Mouse (Mus musculus) forebrain, embryonic 12.5 days (tissue): ENCODE results near the gene Sspn. TPM values are rescaled to one million over a fixed set of nuclear protein-coding genes. Genes with fewer than 3 reads are reported as not detected.

Source experiments
- ATAC-seq: fragments of 200-750 bp; cut with Nextera tagmentation; 2 replicates; pipeline ENCODE4 v1.8.0; 2017; ENCODE audit warnings: moderate TSS enrichment; ENCODE audit not compliant: low FRiP score
- H3K27ac ChIP-seq: fragments of 300-500 bp; sonication (generic); 2 replicates; pipeline ENCODE4 v1.5.1; 2016; ENCODE audit warnings: mild to moderate bottlenecking
- H3K27me3 ChIP-seq: fragments of 300-500 bp; sonication (generic); 2 replicates; pipeline ENCODE4 v1.6.1; 2016; ENCODE audit warnings: mild to moderate bottlenecking
- H3K36me3 ChIP-seq: fragments of 300-500 bp; sonication (generic); replicated peaks from 2 replicates; pipeline ENCODE4 v1.6.1; 2016; ENCODE audit warnings: mild to moderate bottlenecking
- H3K4me1 ChIP-seq: fragments of 300-500 bp; sonication (generic); 2 replicates; pipeline ENCODE4 v1.6.1; 2016
- H3K4me2 ChIP-seq: fragments of 300-500 bp; sonication (generic); 2 replicates; pipeline ENCODE4 v1.6.1; 2016; ENCODE audit warnings: mild to moderate bottlenecking, moderate library complexity
- H3K4me3 ChIP-seq: fragments of 300-500 bp; sonication (generic); replicated peaks from 2 replicates; pipeline ENCODE4 v1.5.1; 2016; ENCODE audit warnings: mild to moderate bottlenecking
- H3K9ac ChIP-seq: fragments of 300-500 bp; sonication (generic); 2 replicates; pipeline ENCODE4 v1.6.1; 2016; ENCODE audit warnings: mild to moderate bottlenecking
- H3K9me3 ChIP-seq: fragments of 300-500 bp; sonication (generic); 2 replicates; pipeline ENCODE4 v1.6.1; 2016
- WGBS: fragments of 180-500 bp; shearing (Covaris S2); methylation state at CpG from one replicate; pipeline ENCODE4 v1.1.7; 2016; 5-methylcytosine and 5-hydroxymethylcytosine counted together
- polyA plus RNA-seq: library from polyadenylated mRNA; unstranded; fragments of >200 nt; fragmentation: Nextera tagmentation; extraction: Ambion mirVana; gene quantifications from 2 replicates; pipeline ENCODE4 v1.2.1, GENCODE M21; 2016

Gene Sspn
- polyA plus RNA-seq, 1 experiment from 2014 or later: 3.2 TPM

GRCm38 (mm10) chr6:145963966-145964365 lies 32.5 kb downstream of the Sspn start:
- Histone ChIP-seq H3K27me3 (no peaks in the 10 kb centered on the region), H3K36me3 (no peaks in the 10 kb centered on the region), H3K4me3 (no peak overlapping the region), H3K9ac (no peak overlapping the region), H3K9me3 (no peaks in the 10 kb centered on the region), H3K27ac (no peak overlapping the region), H3K4me2 (no peak overlapping the region), H3K4me1 (no peaks in the 10 kb centered on the region)
- 89% methylated on average over 13 of the region's 13 CpGs for WGBS
- ATAC-seq: no peak

- Histone ChIP-seq H3K4me1 (no peaks in the 10 kb centered on the region), H3K4me2 (no peak overlapping the region), H3K36me3 (no peaks in the 10 kb centered on the region), H3K4me3 (no peak overlapping the region), H3K27ac (no peak overlapping the region), H3K9ac (no peak overlapping the region), H3K27me3 (no peaks in the 10 kb centered on the region), H3K9me3 (no peaks in the 10 kb centered on the region)
- ATAC-seq: no peak
- 81% methylated on average over 8 of the region's 8 CpGs for WGBS
Measured at GRCm38 (mm10) chr6:145967693-145968092, 36.3 kb downstream of the Sspn start.

- no peak for ATAC-seq
- no peak overlapping the region for H3K9ac ChIP-seq
- H3K36me3 ChIP-seq: no peaks in the 10 kb centered on the region
- H3K4me1 ChIP-seq: no peaks in the 10 kb centered on the region
- no peak overlapping the region for H3K4me3 ChIP-seq
- 84% methylated on average over 7 of the region's 7 CpGs for WGBS
- H3K9me3 ChIP-seq: no peaks in the 10 kb centered on the region
- no peak overlapping the region for H3K27ac ChIP-seq
- H3K27me3 ChIP-seq: no peaks in the 10 kb centered on the region
- H3K4me2 ChIP-seq: no peak overlapping the region
Measured at GRCm38 (mm10) chr6:145968301-145968818, 36.9 kb downstream of the Sspn start.

GRCm38 (mm10) chr6:145968821-145969220 lies 37.4 kb downstream of the Sspn start:
- Histone ChIP-seq H3K9ac (no peak overlapping the region), H3K9me3 (no peaks in the 10 kb centered on the region), H3K4me2 (no peak overlapping the region), H3K4me3 (no peak overlapping the region), H3K36me3 (no peaks in the 10 kb centered on the region), H3K27ac (no peak overlapping the region), H3K27me3 (no peaks in the 10 kb centered on the region), H3K4me1 (no peaks in the 10 kb centered on the region)
- 81% methylated on average over 10 of the region's 10 CpGs for WGBS
- ATAC-seq: no peak

- ATAC-seq: no peak
- no peak overlapping the region for H3K9ac ChIP-seq
Measured at GRCm38 (mm10) chr6:145969572-145969971, 38.1 kb downstream of the Sspn start.

GRCm38 (mm10) chr6:145972107-145972506 lies 40.7 kb downstream of the Sspn start:
- Histone ChIP-seq H3K27ac (no peak overlapping the region), H3K36me3 (no peaks in the 10 kb centered on the region), H3K27me3 (no peaks in the 10 kb centered on the region), H3K4me3 (no peak overlapping the region), H3K9ac (no peak overlapping the region), H3K4me2 (no peak overlapping the region), H3K4me1 (no peaks in the 10 kb centered on the region), H3K9me3 (no peaks in the 10 kb centered on the region)
- ATAC-seq: no peak
- WGBS: 87% methylated on average over 4 of the region's 4 CpGs

More at GRCm38 (mm10) chr6:145969572-145969971, 38.1 kb downstream of the Sspn start:
- Histone ChIP-seq H3K36me3 (no peaks in the 10 kb centered on the region), H3K4me2 (no peak overlapping the region), H3K27me3 (no peaks in the 10 kb centered on the region), H3K27ac (no peak overlapping the region), H3K4me1 (no peaks in the 10 kb centered on the region), H3K4me3 (no peak overlapping the region), H3K9me3 (no peaks in the 10 kb centered on the region)
- 71% methylated on average over 5 of the region's 5 CpGs for WGBS

GRCm38 (mm10) chr6:145972836-145973235 lies 41.4 kb downstream of the Sspn start:
- Histone ChIP-seq H3K4me3 (no peak overlapping the region), H3K36me3 (no peaks in the 10 kb centered on the region), H3K27ac (no peak overlapping the region), H3K27me3 (no peaks in the 10 kb centered on the region), H3K9ac (no peak overlapping the region), H3K9me3 (no peaks in the 10 kb centered on the region), H3K4me1 (no peaks in the 10 kb centered on the region), H3K4me2 (no peak overlapping the region)
- ATAC-seq: no peak
- 88% methylated on average over 6 of the region's 6 CpGs for WGBS

GRCm38 (mm10) chr6:145973356-145973755 lies 41.9 kb downstream of the Sspn start:
- Histone ChIP-seq H3K36me3 (no peaks in the 10 kb centered on the region), H3K4me2 (no peak overlapping the region), H3K4me1 (no peaks in the 10 kb centered on the region), H3K9ac (no peak overlapping the region), H3K4me3 (no peak overlapping the region), H3K27ac (no peak overlapping the region), H3K9me3 (no peaks in the 10 kb centered on the region), H3K27me3 (no peaks in the 10 kb centered on the region)
- WGBS: 75% methylated on average over 5 of the region's 5 CpGs
- ATAC-seq: no peak

- 89% methylated on average over 7 of the region's 7 CpGs for WGBS
- ATAC-seq: no peak
- Histone ChIP-seq H3K4me1 (no peaks in the 10 kb centered on the region), H3K4me2 (no peak overlapping the region), H3K27me3 (no peaks in the 10 kb centered on the region), H3K4me3 (no peak overlapping the region), H3K36me3 (no peaks in the 10 kb centered on the region), H3K9ac (no peak overlapping the region), H3K9me3 (no peaks in the 10 kb centered on the region), H3K27ac (no peak overlapping the region)
Measured at GRCm38 (mm10) chr6:145974766-145975165, 43.3 kb downstream of the Sspn start.

GRCm38 (mm10) chr6:145977344-145977743 lies 45.9 kb downstream of the Sspn start:
- Histone ChIP-seq H3K4me2 (no peak overlapping the region), H3K4me3 (no peak overlapping the region), H3K9me3 (no peaks in the 10 kb centered on the region), H3K4me1 (no peaks in the 10 kb centered on the region), H3K27ac (no peak overlapping the region), H3K27me3 (no peaks in the 10 kb centered on the region), H3K9ac (no peak overlapping the region), H3K36me3 (no peaks in the 10 kb centered on the region)
- 80% methylated on average over 3 of the region's 3 CpGs for WGBS
- ATAC-seq: no peak

- Histone ChIP-seq H3K4me3 (no peak overlapping the region), H3K9me3 (no peaks in the 10 kb centered on the region), H3K27me3 (no peaks in the 10 kb centered on the region), H3K27ac (no peak overlapping the region), H3K9ac (no peak overlapping the region), H3K4me1 (no peaks in the 10 kb centered on the region), H3K36me3 (no peaks in the 10 kb centered on the region), H3K4me2 (no peak overlapping the region)
- no peak for ATAC-seq
- WGBS: 81% methylated on average over 8 of the region's 8 CpGs
Measured at GRCm38 (mm10) chr6:145977771-145978450, 46.5 kb downstream of the Sspn start.

- H3K27ac ChIP-seq: no peak overlapping the region
- H3K36me3 ChIP-seq: no peaks in the 10 kb centered on the region
- no peaks in the 10 kb centered on the region for H3K27me3 ChIP-seq
- H3K9ac ChIP-seq: no peak overlapping the region
- H3K4me3 ChIP-seq: no peak overlapping the region
- H3K4me1 ChIP-seq: no peaks in the 10 kb centered on the region
- H3K9me3 ChIP-seq: no peaks in the 10 kb centered on the region
- 91% methylated on average over 8 of the region's 8 CpGs for WGBS
- no peak overlapping the region for H3K4me2 ChIP-seq
- no peak for ATAC-seq
Measured at GRCm38 (mm10) chr6:145981074-145981473, 49.6 kb downstream of the Sspn start.

- no peaks in the 10 kb centered on the region for H3K9me3 ChIP-seq
- H3K4me3 ChIP-seq: no peak overlapping the region
- H3K9ac ChIP-seq: no peak overlapping the region
- no peaks in the 10 kb centered on the region for H3K36me3 ChIP-seq
- no peaks in the 10 kb centered on the region for H3K4me1 ChIP-seq
- ATAC-seq: no peak
- no peak overlapping the region for H3K27ac ChIP-seq
- no peak overlapping the region for H3K4me2 ChIP-seq
- no peaks in the 10 kb centered on the region for H3K27me3 ChIP-seq
- over 99% methylated on average over 4 of the region's 4 CpGs for WGBS
Measured at GRCm38 (mm10) chr6:145982335-145982734, 50.9 kb downstream of the Sspn start.
